Mouse (Mus musculus) megakaryocyte-erythroid progenitor cell, adult 5-6 weeks (primary cell): ENCODE data around the gene Prr12. TPM values are rescaled to one million over a fixed set of nuclear protein-coding genes. Genes with fewer than 3 reads are reported as not detected.

Experiments
- ATAC-seq: replicated peaks from 2 replicates; pipeline ENCODE4 v1.8.0; 2016; ENCODE audit warnings: mild to moderate bottlenecking, inconsistent platforms; ENCODE audit not compliant: severe bottlenecking, poor library complexity, low FRiP score, low TSS enrichment
- total RNA-seq, 2 experiments: library from RNA; stranded (forward) in 1 of 2; stranded (reverse) in 1 of 2; fragments of 200-1000, 215-1000 nt in 1 of 2; fragments of >200 nt in 1 of 2; fragmentation: Nextera tagmentation in 1 of 2; gene quantifications; 2 replicates each; pipeline ENCODE4 v1.2.3; 2014 to 2017

Gene Prr12
- total RNA-seq, 2 experiments from 2014 or later, result 1.9 to 26.6 TPM

GRCm38 (mm10) chr7:45053117-45053930, 643 bp upstream of the Prr12 start:
- ATAC-seq, result peak; percentile 31

GRCm38 (mm10) chr7:45052181-45052861, 360 bp downstream of the Prr12 start:
- ATAC-seq, result no peak

GRCm38 (mm10) chr7:45051601-45051974, 1.1 kb downstream of the Prr12 start:
- ATAC-seq, result no peak

- ATAC-seq, result peak; percentile 27
Measured at GRCm38 (mm10) chr7:45050945-45051600, 1.6 kb downstream of the Prr12 start.

- no peak for ATAC-seq
Measured at GRCm38 (mm10) chr7:45048923-45049657, 3.6 kb downstream of the Prr12 start.

GRCm38 (mm10) chr7:45048001-45048890, 4.4 kb downstream of the Prr12 start:
- ATAC-seq, result no peak

GRCm38 (mm10) chr7:45047491-45047890, 5.2 kb downstream of the Prr12 start:
- no peak for ATAC-seq

- no peak for ATAC-seq
Measured at GRCm38 (mm10) chr7:45046853-45047350, 5.8 kb downstream of the Prr12 start.

GRCm38 (mm10) chr7:45045741-45046140, 6.9 kb downstream of the Prr12 start:
- no peak for ATAC-seq

- ATAC-seq, result no peak
Measured at GRCm38 (mm10) chr7:45043307-45043706, 9.4 kb downstream of the Prr12 start.

GRCm38 (mm10) chr7:45040851-45041250, 11.8 kb downstream of the Prr12 start:
- no peak for ATAC-seq

- no peak for ATAC-seq
Measured at GRCm38 (mm10) chr7:45038411-45038810, 14.3 kb downstream of the Prr12 start.

GRCm38 (mm10) chr7:45037720-45038361, 14.8 kb downstream of the Prr12 start:
- peak; percentile 86 for ATAC-seq

GRCm38 (mm10) chr7:45036702-45037101, 16.0 kb downstream of the Prr12 start:
- no peak for ATAC-seq

GRCm38 (mm10) chr7:45035631-45036030, 17.1 kb downstream of the Prr12 start:
- ATAC-seq, result no peak

GRCm38 (mm10) chr7:45033722-45034359, 18.8 kb downstream of the Prr12 start:
- no peak for ATAC-seq

- no peak for ATAC-seq
Measured at GRCm38 (mm10) chr7:45030857-45031256, 21.8 kb downstream of the Prr12 start.

GRCm38 (mm10) chr7:45029995-45030394, 22.7 kb downstream of the Prr12 start:
- no peak for ATAC-seq
